Mouse (Mus musculus): Measurements from ENCODE around the gene Gimap5.

The Gimap5 gene

GRCm38 (mm10) chr6:48745959-48746889 is at the start of gene Gimap5:
Gene Gimap5, plus strand, starts transcription at chr6:48746197.
- no peak for DNase-seq (ENCODE audit: extremely low read depth, insufficient read length, low spot score)

DNA sequence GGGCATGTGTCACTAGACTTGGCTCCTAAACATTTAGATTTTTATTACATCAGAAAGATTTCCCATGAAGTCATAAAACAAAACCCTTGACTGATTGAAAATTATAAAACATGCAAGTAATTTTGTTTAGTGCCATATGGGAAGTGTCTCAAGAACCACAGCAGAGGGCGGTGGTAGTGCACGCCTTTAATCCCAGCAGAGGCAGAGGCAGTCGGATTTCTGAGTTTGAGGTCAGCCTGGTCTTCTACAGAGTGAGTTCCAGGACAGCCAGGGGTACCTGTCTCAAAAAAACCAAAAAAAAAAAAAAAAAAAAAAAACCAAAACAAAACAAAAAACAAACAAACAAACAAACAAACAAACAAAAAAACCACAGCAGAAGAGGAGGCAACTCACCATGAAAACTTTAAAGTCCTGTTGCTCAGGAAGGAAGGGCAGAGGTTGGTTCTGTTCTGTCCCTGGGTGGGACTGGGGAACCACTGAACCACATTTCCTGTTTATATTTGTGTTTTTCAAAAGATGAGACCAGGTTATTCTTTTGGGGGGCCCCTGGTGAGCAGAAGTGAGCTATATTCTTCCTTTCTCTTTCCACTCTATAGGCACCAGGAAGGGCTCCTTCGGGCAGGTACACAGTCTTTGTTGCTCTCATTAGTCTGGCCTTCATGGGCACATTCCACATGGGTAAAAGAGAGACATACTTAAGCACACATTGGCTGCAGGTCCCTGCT is 49.0 kb upstream of the Gimap5 start:
- no peak for DNase-seq (ENCODE audit: extremely low read depth, insufficient read length, low spot score)

- no peak for DNase-seq (ENCODE audit: extremely low read depth, insufficient read length, low spot score)
Measured at GRCm38 (mm10) chr6:48697555-48697930, 48.5 kb upstream of the Gimap5 start.

- DNase-seq (ENCODE audit: extremely low read depth, insufficient read length, low spot score): no peak
Measured at GRCm38 (mm10) chr6:48698066-48698856, 47.7 kb upstream of the Gimap5 start.

DNA sequence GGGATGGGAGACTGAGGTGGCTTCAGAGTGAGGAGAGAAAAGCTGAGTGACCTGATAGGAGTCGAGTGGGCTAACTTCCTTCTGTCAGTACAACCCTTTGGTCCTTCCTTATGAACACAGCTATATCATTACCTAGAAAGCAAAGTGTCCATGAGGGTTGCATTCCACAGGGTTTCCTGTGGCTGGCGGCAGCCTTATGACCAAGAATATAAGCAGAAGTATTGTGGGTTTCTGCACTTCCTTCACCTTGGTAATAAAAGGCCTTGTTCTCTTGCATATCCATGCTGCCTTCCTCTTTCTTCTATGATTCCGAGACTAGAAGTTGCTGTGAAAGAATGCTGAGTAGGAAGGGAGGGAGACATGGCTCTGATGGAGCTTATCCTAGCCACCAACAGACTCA is 47.1 kb upstream of the Gimap5 start:
- no peak for DNase-seq (ENCODE audit: extremely low read depth, insufficient read length, low spot score)

- no peak for DNase-seq (ENCODE audit: extremely low read depth, insufficient read length, low spot score)
Measured at GRCm38 (mm10) chr6:48700251-48701075, 45.5 kb upstream of the Gimap5 start.

DNA sequence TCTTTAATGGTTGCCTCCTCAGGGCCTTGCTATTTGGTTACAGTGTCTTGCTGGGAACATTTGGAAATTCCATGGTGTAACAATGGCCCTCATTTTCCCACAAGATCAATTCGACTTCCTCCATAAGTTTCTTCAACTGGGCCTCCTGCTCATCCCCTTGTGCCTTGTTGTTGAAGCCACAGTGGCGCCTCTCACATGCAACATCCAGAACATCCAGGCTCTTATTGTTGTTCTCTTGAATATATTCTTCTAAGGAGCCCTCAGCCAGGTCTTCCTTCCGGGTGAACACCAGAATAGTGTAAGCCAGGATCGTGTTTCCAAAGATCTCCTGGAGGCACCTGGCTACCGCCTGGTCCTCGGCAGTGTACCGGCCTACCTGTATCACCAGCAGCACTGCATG is 43.9 kb upstream of the Gimap5 start:
- no peak for DNase-seq (ENCODE audit: extremely low read depth, insufficient read length, low spot score)

DNA sequence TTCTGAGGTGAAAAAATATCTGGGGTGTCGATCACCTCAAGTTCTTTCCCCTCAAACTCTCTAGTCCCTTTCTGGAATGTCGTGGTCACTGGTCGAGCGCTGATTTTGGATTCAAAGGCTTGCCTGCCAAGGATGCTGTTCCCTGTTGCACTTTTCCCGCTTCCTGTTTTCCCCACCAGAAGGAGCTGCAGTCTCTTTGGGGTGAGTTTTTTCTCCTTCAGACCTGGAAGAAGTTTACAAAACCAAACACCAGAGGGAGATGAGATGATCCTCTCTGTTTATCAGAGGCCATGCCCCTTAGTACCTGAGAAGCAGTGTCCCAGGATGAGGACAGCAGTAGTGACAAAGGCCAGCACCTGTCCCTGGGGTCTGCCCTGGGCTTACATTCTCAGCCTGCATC is 43.4 kb upstream of the Gimap5 start:
- no peak for DNase-seq (ENCODE audit: extremely low read depth, insufficient read length, low spot score)

- no peak for DNase-seq (ENCODE audit: extremely low read depth, insufficient read length, low spot score)
Measured at GRCm38 (mm10) chr6:48704146-48704545, 41.9 kb upstream of the Gimap5 start.

GRCm38 (mm10) chr6:48706130-48706529 is 39.9 kb upstream of the Gimap5 start:
- no peak for DNase-seq (ENCODE audit: extremely low read depth, insufficient read length, low spot score)

GRCm38 (mm10) chr6:48718455-48718854 is 27.5 kb upstream of the Gimap5 start, which contains the start of the genes Gm28053 and Gimap7:
Gene Gm28053, plus strand, starts transcription at chr6:48718607.
Gene Gimap7, plus strand, starts transcription at chr6:48718621.
- DNase-seq (ENCODE audit: extremely low read depth, insufficient read length, low spot score): no peak

DNA sequence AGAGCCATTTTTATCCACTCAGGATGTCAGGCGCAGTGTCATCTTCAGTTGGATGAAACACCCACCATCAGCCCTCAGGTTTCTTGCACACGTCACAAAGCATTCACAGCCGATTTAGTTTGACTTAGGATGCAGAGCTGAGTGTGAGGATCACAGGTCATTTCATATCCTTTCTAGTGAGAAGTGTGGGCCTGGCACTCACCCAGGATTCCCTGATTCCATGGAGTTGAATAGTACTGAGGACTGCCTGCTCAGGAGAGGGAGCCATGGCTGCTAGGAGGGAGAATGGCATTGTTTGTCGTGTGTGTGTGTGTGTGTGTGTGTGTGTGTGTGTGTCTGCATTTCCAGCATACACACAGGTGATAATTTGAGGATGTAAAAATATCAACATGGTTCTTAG is 25.7 kb upstream of the Gimap5 start:
- DNase-seq (ENCODE audit: extremely low read depth, insufficient read length, low spot score): no peak

- no peak for DNase-seq (ENCODE audit: extremely low read depth, insufficient read length, low spot score)
Measured at GRCm38 (mm10) chr6:48723468-48723867, 22.5 kb upstream of the Gimap5 start.

DNA sequence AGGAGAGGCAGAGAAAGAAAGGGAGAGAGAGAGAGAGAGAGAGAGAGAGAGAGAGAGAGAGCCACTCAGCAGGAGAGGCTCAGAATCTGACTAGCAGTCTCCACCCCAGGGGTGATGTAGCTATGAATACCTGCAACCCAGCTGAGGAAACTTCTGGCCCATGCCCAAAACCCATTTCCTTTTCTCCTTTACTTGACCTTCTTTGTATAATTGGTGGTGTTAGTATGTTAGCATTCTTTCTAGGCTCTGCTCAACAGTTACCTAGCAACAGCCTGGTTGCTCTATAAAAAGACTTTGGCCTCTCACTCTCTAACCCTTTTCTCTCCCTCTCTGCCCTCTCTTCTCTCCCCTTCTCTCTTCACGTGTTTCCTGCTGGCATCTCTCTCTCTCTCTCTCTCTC is 20.5 kb upstream of the Gimap5 start:
- no peak for DNase-seq (ENCODE audit: extremely low read depth, insufficient read length, low spot score)

- no peak for DNase-seq (ENCODE audit: extremely low read depth, insufficient read length, low spot score)
Measured at GRCm38 (mm10) chr6:48727761-48728160, 18.2 kb upstream of the Gimap5 start.

DNA sequence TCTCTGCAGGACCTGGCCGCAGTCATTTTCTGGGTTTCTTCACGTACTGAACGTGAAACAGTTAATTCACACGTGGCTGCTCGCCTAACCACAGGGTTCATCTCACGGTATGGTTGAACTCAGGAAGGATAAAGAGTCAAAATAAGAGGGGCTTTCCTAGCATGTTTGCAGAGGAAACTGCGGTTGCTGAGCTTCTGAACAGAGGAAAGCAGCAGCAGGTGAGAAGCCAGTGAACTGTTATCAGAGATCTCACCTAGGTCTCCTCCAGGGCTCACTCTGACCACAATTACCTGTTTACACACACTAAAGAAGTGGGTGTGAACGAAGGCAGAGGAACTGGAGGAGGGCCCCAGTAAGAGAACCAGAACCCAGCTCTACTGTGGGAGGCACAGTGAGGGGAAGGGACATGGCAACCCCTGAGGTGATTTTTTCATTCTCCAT is 13.1 kb upstream of the Gimap5 start:
- DNase-seq (ENCODE audit: extremely low read depth, insufficient read length, low spot score): no peak

- DNase-seq (ENCODE audit: extremely low read depth, insufficient read length, low spot score): no peak
Measured at GRCm38 (mm10) chr6:48733660-48734059, 12.3 kb upstream of the Gimap5 start.

DNA sequence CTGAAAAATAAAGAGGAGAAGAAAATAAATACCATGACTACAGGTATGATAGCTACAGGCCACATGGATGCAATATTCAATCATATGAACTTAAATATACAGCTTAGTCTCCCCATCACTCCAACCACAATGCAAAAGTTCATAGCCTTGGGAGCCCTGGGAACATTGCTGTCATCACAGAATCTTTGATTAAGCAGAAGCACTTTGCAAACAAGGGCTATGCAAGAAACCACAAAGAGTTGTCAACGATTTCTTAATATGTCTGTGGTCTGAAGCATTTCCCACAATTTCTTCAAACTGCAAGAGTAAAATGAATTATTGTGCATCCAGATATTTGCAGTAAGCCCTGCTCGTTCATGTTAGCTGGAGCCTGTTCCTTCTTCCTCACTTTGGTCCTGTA is 8.9 kb upstream of the Gimap5 start:
- DNase-seq (ENCODE audit: extremely low read depth, insufficient read length, low spot score): no peak

- no peak for DNase-seq (ENCODE audit: extremely low read depth, insufficient read length, low spot score)
Measured at GRCm38 (mm10) chr6:48737688-48738087, 8.3 kb upstream of the Gimap5 start.

Measured in 3134 (cell line).